Mouse (Mus musculus) liver, postnatal 0 days (tissue): ENCODE measurements at regions not wholly inside any gene's neighbourhood (a gene's known extent, or its start where the extent isn't known, plus 50 kb on each side); places are given as distances from the start of the nearest gene placed in this dataset.

Experiments used
- CTCF ChIP-seq: sonication (generic); IDR thresholded peaks from 2 replicates; pipeline ENCODE4 v1.5.1; 2016; ENCODE audit warnings: antibody characterized with exemption, low read depth
- EP300 ChIP-seq: IDR thresholded peaks from 2 replicates; pipeline ENCODE4 v1.6.1; 2016; ENCODE audit warnings: antibody characterized with exemption, low read depth, mild to moderate bottlenecking

- TF ChIP-seq CTCF (no peak), EP300 (no peak)
Observed at GRCm38 (mm10) chr1:35766271-35766670, 301.9 kb upstream of the Hs6st1 start.
